ENCODE assay signal across 8 mouse cellular contexts in the genomic region with DNA sequence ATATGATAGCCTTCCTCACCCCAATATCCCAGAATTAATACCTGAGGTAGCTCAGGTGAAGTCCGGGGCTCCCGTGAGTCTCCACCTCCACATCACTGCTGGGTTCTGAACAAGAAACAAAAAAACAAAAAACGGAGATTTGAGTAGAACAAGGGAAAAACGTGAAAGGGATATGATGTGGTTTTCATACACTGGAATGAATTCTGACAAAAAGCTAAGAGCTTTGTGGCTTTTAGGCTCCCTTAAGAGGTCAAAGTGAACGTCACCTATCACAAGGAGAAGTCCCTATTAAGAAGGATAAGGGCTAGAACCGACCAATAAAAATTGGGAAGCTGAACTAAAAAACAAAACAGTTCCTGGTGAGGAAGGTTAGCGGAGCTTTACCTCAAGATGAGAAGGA. TPM values are rescaled to one million over a fixed set of nuclear protein-coding genes. Genes with fewer than 3 reads are reported as not detected.
DNase-seq lines count a peak whose midpoint lies in the region; ATAC-seq and TF ChIP-seq lines count a peak whose summit lies in the region.

No protein-coding gene starts in this region.

- peak overlapping the region; percentile 98 for H3K27ac ChIP-seq in layer of hippocampus, adult 2 months
- H3K27ac ChIP-seq in embryonic facial prominence, embryonic 10.5 days (replicated peaks) = peak overlapping the region; percentile 88
- peak overlapping the region; percentile 92 for H3K27ac ChIP-seq in hindbrain, embryonic 16.5 days (ENCODE audit: low read depth, low read length)
- peak overlapping the region; percentile 96 for H3K27ac ChIP-seq in midbrain, embryonic 16.5 days (ENCODE audit: low read length)

- peaks cover 46% of the 10 kb centered on the region for H3K36me3 ChIP-seq in embryonic facial prominence, embryonic 10.5 days (replicated peaks)
- H3K36me3 ChIP-seq in hindbrain, embryonic 16.5 days (ENCODE audit: control insufficient read depth, insufficient read depth, low read length) = peaks cover 28% of the 10 kb centered on the region
- peaks cover 18% of the 10 kb centered on the region for H3K36me3 ChIP-seq in midbrain, embryonic 16.5 days (ENCODE audit: control insufficient read depth, insufficient read depth, low read length)

- peak overlapping the region; percentile 64 for H3K4me2 ChIP-seq in hindbrain, embryonic 16.5 days (ENCODE audit: low read length)
- peak overlapping the region; percentile 84 for H3K4me2 ChIP-seq in midbrain, embryonic 16.5 days (ENCODE audit: low read length)

- peak overlapping the region; percentile 74 for H3K9ac ChIP-seq in hindbrain, embryonic 16.5 days (ENCODE audit: low read depth, low read length)
- peak overlapping the region; percentile 83 for H3K9ac ChIP-seq in midbrain, embryonic 16.5 days (ENCODE audit: low read depth, low read length)

- WGBS in embryonic facial prominence, embryonic 10.5 days = 25% methylated on average over 7 of the region's 7 CpGs
- WGBS in hindbrain, embryonic 16.5 days = 27% methylated on average over 7 of the region's 7 CpGs
- 25% methylated on average over 7 of the region's 7 CpGs for WGBS in midbrain, embryonic 16.5 days

- no peaks in the 10 kb centered on the region for H3K27me3 ChIP-seq in embryonic facial prominence, embryonic 10.5 days (replicated peaks; ENCODE audit: low read depth, poor library complexity, severe bottlenecking)
- H3K27me3 ChIP-seq in hindbrain, embryonic 16.5 days (replicated peaks; ENCODE audit: control insufficient read depth, insufficient read depth, low read length) = no peaks in the 10 kb centered on the region
- no peaks in the 10 kb centered on the region for H3K27me3 ChIP-seq in midbrain, embryonic 16.5 days (ENCODE audit: control insufficient read depth, insufficient read depth, low read depth, low read length)

- no peaks in the 10 kb centered on the region for H3K9me3 ChIP-seq in embryonic facial prominence, embryonic 10.5 days
- no peaks in the 10 kb centered on the region for H3K9me3 ChIP-seq in hindbrain, embryonic 16.5 days (ENCODE audit: control insufficient read depth, low read length)
- H3K9me3 ChIP-seq in midbrain, embryonic 16.5 days (replicated peaks; ENCODE audit: control insufficient read depth, low read length, poor library complexity, severe bottlenecking) = no peaks in the 10 kb centered on the region

- DNase-seq in layer of hippocampus, adult 2 months (ENCODE audit: low spot score in 2 of 2) = no peak
- no peak for DNase-seq in layer of hippocampus, postnatal 14 days (ENCODE audit: low spot score in 2 of 2)
- DNase-seq in embryonic facial prominence, embryonic 10.5 days (ENCODE audit: low spot score) = no peak
- no peak for DNase-seq in urinary bladder, postnatal 25 days (ENCODE audit: low spot score)
- DNase-seq in layer of hippocampus, adult 9-10 months (ENCODE audit: low spot score) = no peak
- no peak for DNase-seq in retina, postnatal 1 day

- H3K4me3 ChIP-seq in layer of hippocampus, adult 2 months = peak overlapping the region; percentile 75
- H3K4me3 ChIP-seq in embryonic facial prominence, embryonic 10.5 days = peak overlapping the region; percentile 88
- peak overlapping the region; percentile 49 for H3K4me3 ChIP-seq in hindbrain, embryonic 16.5 days (ENCODE audit: low read length)
- peak overlapping the region; percentile 60 for H3K4me3 ChIP-seq in midbrain, embryonic 16.5 days (ENCODE audit: low read depth, low read length)

- ATAC-seq in hindbrain, embryonic 16.5 days = no peak
- ATAC-seq in midbrain, embryonic 16.5 days = no peak

- peaks cover 33% of the 10 kb centered on the region for H3K4me1 ChIP-seq in embryonic facial prominence, embryonic 10.5 days
- H3K4me1 ChIP-seq in hindbrain, embryonic 16.5 days (ENCODE audit: control insufficient read depth, insufficient read depth, low read depth, low read length) = peaks cover 7% of the 10 kb centered on the region
- peaks cover 13% of the 10 kb centered on the region for H3K4me1 ChIP-seq in midbrain, embryonic 16.5 days (ENCODE audit: control insufficient read depth, insufficient read depth, low read length)

- TF ChIP-seq CTCF in layer of hippocampus, adult 2 months (conservative IDR thresholded peaks at IDR 0.05) = no peak

RNA-seq across cellular contexts. Expression of a gene that starts 0.8 kb away (rescaled TPM):
- total RNA-seq in layer of hippocampus, adult 2 months (2021) = 10 to 100 TPM; 12.2 to 14.3 TPM
- 10 to 100 TPM in 1 of 2 experiments, 1 to 10 TPM in 1; 9.1 to 12.0 TPM for total RNA-seq in layer of hippocampus, postnatal 14 days (2021)
- 15.9 and 17.4 TPM in 2 replicates for polyA plus RNA-seq in embryonic facial prominence, embryonic 10.5 days (2016; fragmentation: Nextera tagmentation; extraction: Ambion mirVana)
- 16.7 and 17.0 TPM in 2 replicates for polyA plus RNA-seq in hindbrain, embryonic 16.5 days (2015; fragmentation: Nextera tagmentation; extraction: Ambion mirVana)
- 17.8 and 19.7 TPM in 2 replicates for polyA plus RNA-seq in midbrain, embryonic 16.5 days (2015; fragmentation: Nextera tagmentation; extraction: Ambion mirVana)

RNA-seq across cellular contexts. Expression of a gene that starts 2.3 kb away (rescaled TPM):
- total RNA-seq in layer of hippocampus, adult 2 months (2021) = 1,000 to 10,000 TPM; 1,438 to 1,486 TPM
- 1,000 to 10,000 TPM; 1,911 to 2,072 TPM for total RNA-seq in layer of hippocampus, postnatal 14 days (2021)
- 3,494 and 3,561 TPM in 2 replicates for polyA plus RNA-seq in embryonic facial prominence, embryonic 10.5 days (2016; fragmentation: Nextera tagmentation; extraction: Ambion mirVana)
- 2,004 and 2,091 TPM in 2 replicates for polyA plus RNA-seq in hindbrain, embryonic 16.5 days (2015; fragmentation: Nextera tagmentation; extraction: Ambion mirVana)
- 1,924 and 2,018 TPM in 2 replicates for polyA plus RNA-seq in midbrain, embryonic 16.5 days (2015; fragmentation: Nextera tagmentation; extraction: Ambion mirVana)

RNA-seq across cellular contexts. Expression of a gene that starts 19.0 kb away (rescaled TPM):
- 10 to 100 TPM; 61.4 to 64.4 TPM for total RNA-seq in layer of hippocampus, adult 2 months (2021)
- 10 to 100 TPM; 72.9 to 74.1 TPM for total RNA-seq in layer of hippocampus, postnatal 14 days (2021)
- polyA plus RNA-seq in embryonic facial prominence, embryonic 10.5 days (2016; fragmentation: Nextera tagmentation; extraction: Ambion mirVana) = 274 and 287 TPM in 2 replicates
- polyA plus RNA-seq in hindbrain, embryonic 16.5 days (2015; fragmentation: Nextera tagmentation; extraction: Ambion mirVana) = 128 and 130 TPM in 2 replicates
- polyA plus RNA-seq in midbrain, embryonic 16.5 days (2015; fragmentation: Nextera tagmentation; extraction: Ambion mirVana) = 124 and 125 TPM in 2 replicates

RNA-seq across cellular contexts. Expression of a gene that starts 21.1 kb away (rescaled TPM):
- 1 to 10 TPM; 5.5 TPM for total RNA-seq in layer of hippocampus, adult 2 months (2021)
- 1 to 10 TPM; 8.6 to 9.1 TPM for total RNA-seq in layer of hippocampus, postnatal 14 days (2021)
- 11.9 and 13.6 TPM in 2 replicates for polyA plus RNA-seq in embryonic facial prominence, embryonic 10.5 days (2016; fragmentation: Nextera tagmentation; extraction: Ambion mirVana)
- 13.5 and 16.6 TPM in 2 replicates for polyA plus RNA-seq in hindbrain, embryonic 16.5 days (2015; fragmentation: Nextera tagmentation; extraction: Ambion mirVana)
- polyA plus RNA-seq in midbrain, embryonic 16.5 days (2015; fragmentation: Nextera tagmentation; extraction: Ambion mirVana) = 8.8 and 8.9 TPM in 2 replicates

RNA-seq across cellular contexts. Expression of a gene that starts 42.7 kb away (rescaled TPM):
- 1 to 10 TPM; 5.7 to 5.9 TPM for total RNA-seq in layer of hippocampus, adult 2 months (2021)
- 1 to 10 TPM; 5.6 to 6.5 TPM for total RNA-seq in layer of hippocampus, postnatal 14 days (2021)
- 11.9 and 12.2 TPM in 2 replicates for polyA plus RNA-seq in embryonic facial prominence, embryonic 10.5 days (2016; fragmentation: Nextera tagmentation; extraction: Ambion mirVana)
- 1.3 and 1.6 TPM in 2 replicates for polyA plus RNA-seq in hindbrain, embryonic 16.5 days (2015; fragmentation: Nextera tagmentation; extraction: Ambion mirVana)
- polyA plus RNA-seq in midbrain, embryonic 16.5 days (2015; fragmentation: Nextera tagmentation; extraction: Ambion mirVana) = 0.41 and 0.47 TPM in 2 replicates
